27 mouse cellular contexts compared by ENCODE assay signal in genomic region chr11:40137803-40138202, GRCm38 (mm10).
DNase-seq lines count a peak whose midpoint lies in the region; ATAC-seq and TF ChIP-seq lines count a peak whose summit lies in the region.
"Had no signal": no experiment of that assay in that cellular context is flagged by ENCODE, and none has a peak within 500 bp of the region (broad histone marks: within the 10 kb centered on the region; RNA-seq: fewer than 3 reads in every experiment).

No protein-coding gene starts in this region.

- no peak overlapping the region for H3K27ac ChIP-seq in forebrain, embryonic 14.5 days (ENCODE audit: low read depth, low read length)
- no peak overlapping the region for H3K27ac ChIP-seq in forebrain, embryonic 13.5 days
- no peak overlapping the region for H3K27ac ChIP-seq in neural tube, embryonic 14.5 days (ENCODE audit: low read depth, low read length)
- H3K27ac ChIP-seq in hindbrain, embryonic 14.5 days, result no peak overlapping the region
- no peak overlapping the region for H3K27ac ChIP-seq in gastrocnemius, adult 2 months
- H3K27ac ChIP-seq: embryonic facial prominence, embryonic 10.5 days; embryonic facial prominence, embryonic 12.5 days; forebrain, embryonic 15.5 days had no signal

- TF ChIP-seq CTCF in brain, embryonic 14.5 days (IDR thresholded peaks at IDR 0.05; ENCODE audit: borderline replicate concordance, extremely low read depth, insufficient read depth, insufficient read length), result no peak
- TF ChIP-seq CTCF in gastrocnemius, adult 2 months (IDR thresholded peaks at IDR 0.05), result no peak

- H3K9ac ChIP-seq in forebrain, embryonic 14.5 days (ENCODE audit: low read length), result no peak overlapping the region
- H3K9ac ChIP-seq in forebrain, embryonic 13.5 days, result no peak overlapping the region
- no peak overlapping the region for H3K9ac ChIP-seq in neural tube, embryonic 14.5 days (replicated peaks; ENCODE audit: low read depth, low read length)
- no peak overlapping the region for H3K9ac ChIP-seq in hindbrain, embryonic 14.5 days
- H3K9ac ChIP-seq: embryonic facial prominence, embryonic 12.5 days; forebrain, embryonic 15.5 days; forebrain, postnatal 0 days had no signal

- H3K36me3 ChIP-seq in forebrain, embryonic 14.5 days (ENCODE audit: control insufficient read depth, insufficient read depth, low read length), result no peaks in the 10 kb centered on the region
- no peaks in the 10 kb centered on the region for H3K36me3 ChIP-seq in forebrain, embryonic 13.5 days (ENCODE audit: poor library complexity, severe bottlenecking)
- H3K36me3 ChIP-seq in neural tube, embryonic 14.5 days (ENCODE audit: control insufficient read depth, insufficient read depth, low read length), result no peaks in the 10 kb centered on the region
- no peaks in the 10 kb centered on the region for H3K36me3 ChIP-seq in hindbrain, embryonic 14.5 days (replicated peaks; ENCODE audit: control insufficient read depth, insufficient read depth)
- H3K36me3 ChIP-seq: embryonic facial prominence, embryonic 10.5 days; embryonic facial prominence, embryonic 12.5 days; forebrain, embryonic 15.5 days; G1E had no signal

- H3K4me2 ChIP-seq in forebrain, embryonic 14.5 days (ENCODE audit: low read length), result no peak overlapping the region
- no peak overlapping the region for H3K4me2 ChIP-seq in forebrain, embryonic 13.5 days
- no peak overlapping the region for H3K4me2 ChIP-seq in neural tube, embryonic 14.5 days (ENCODE audit: low read depth, low read length)
- H3K4me2 ChIP-seq in hindbrain, embryonic 14.5 days (replicated peaks), result no peak overlapping the region
- H3K4me2 ChIP-seq: embryonic facial prominence, embryonic 12.5 days; forebrain, embryonic 15.5 days had no signal

- H3K9me3 ChIP-seq in forebrain, embryonic 14.5 days (replicated peaks; ENCODE audit: control insufficient read depth, low read length), result no peaks in the 10 kb centered on the region
- no peaks in the 10 kb centered on the region for H3K9me3 ChIP-seq in forebrain, embryonic 13.5 days (replicated peaks)
- no peaks in the 10 kb centered on the region for H3K9me3 ChIP-seq in neural tube, embryonic 14.5 days (ENCODE audit: control insufficient read depth, low read length)
- H3K9me3 ChIP-seq in hindbrain, embryonic 14.5 days (ENCODE audit: control insufficient read depth, low read length), result 0 out of 2 replicates have a peak, but pooled peaks cover 3% of the 10 kb centered on the region
- H3K9me3 ChIP-seq: embryonic facial prominence, embryonic 10.5 days; embryonic facial prominence, embryonic 12.5 days; forebrain, embryonic 15.5 days; G1E had no signal

- 73% methylated on average over 7 of the region's 7 CpGs for WGBS in forebrain, embryonic 14.5 days
- WGBS in forebrain, embryonic 13.5 days, result 77% methylated on average over 7 of the region's 7 CpGs
- WGBS in neural tube, embryonic 14.5 days, result 12% methylated on average over 7 of the region's 7 CpGs
- WGBS in hindbrain, embryonic 14.5 days, result 54% methylated on average over 7 of the region's 7 CpGs

- H3K27me3 ChIP-seq in forebrain, embryonic 14.5 days (replicated peaks; ENCODE audit: control insufficient read depth, insufficient read depth, low read length), result no peaks in the 10 kb centered on the region
- H3K27me3 ChIP-seq in forebrain, embryonic 13.5 days, result no peaks in the 10 kb centered on the region
- H3K27me3 ChIP-seq in neural tube, embryonic 14.5 days (ENCODE audit: control insufficient read depth, insufficient read depth, low read length), result no peaks in the 10 kb centered on the region
- H3K27me3 ChIP-seq in hindbrain, embryonic 14.5 days (ENCODE audit: control insufficient read depth, insufficient read depth, low read length), result no peaks in the 10 kb centered on the region
- H3K27me3 ChIP-seq: CH12.LX; embryonic facial prominence, embryonic 12.5 days; forebrain, embryonic 15.5 days; Patski had no signal

- no peak for ATAC-seq in forebrain, embryonic 14.5 days
- ATAC-seq in forebrain, embryonic 13.5 days, result no peak
- peak; percentile 73 for ATAC-seq in neural tube, embryonic 14.5 days (ENCODE audit: low read depth)
- no peak for ATAC-seq in hindbrain, embryonic 14.5 days (ENCODE audit: low FRiP score)
- ATAC-seq: activated CD4-positive, CD25-positive, alpha-beta regulatory T cell, adult 4 months; CD4-positive, CD25-positive, alpha-beta regulatory T cell, adult 4 months; forebrain, embryonic 15.5 days; forebrain, postnatal 0 days; Patski had no signal

- peak; percentile 14 for DNase-seq in forebrain, embryonic 14.5 days (ENCODE audit: low spot score)
- DNase-seq in brain, embryonic 14.5 days (ENCODE audit: low read depth), result peak; percentile 43
- peak; percentile 31 for DNase-seq in mesoderm, embryonic 11.5 days (ENCODE audit: low read depth, low spot score)
- no peak for DNase-seq in hindbrain, embryonic 14.5 days (ENCODE audit: low spot score)
- no peak for DNase-seq in thymus, postnatal 25 days
- DNase-seq in gastrocnemius, adult 2 months, result no peak
- DNase-seq: adrenal gland, adult 8-10 months; adrenal gland, postnatal 14 days; adrenal gland, postnatal 36 days; B cell, adult 2 months; cerebellum, adult 11 months; cerebellum, adult 18-20 months; cerebellum, adult 8-10 months; cerebellum, adult 9-11 months; cerebellum, postnatal 14 days; cerebellum, postnatal 36 days; forebrain, postnatal 0 days had no signal

- no peaks in the 10 kb centered on the region for H3K4me1 ChIP-seq in forebrain, embryonic 14.5 days (ENCODE audit: control insufficient read depth, insufficient read depth, low read length)
- no peaks in the 10 kb centered on the region for H3K4me1 ChIP-seq in forebrain, embryonic 13.5 days
- peaks cover 4% of the 10 kb centered on the region for H3K4me1 ChIP-seq in neural tube, embryonic 14.5 days (ENCODE audit: control insufficient read depth, insufficient read depth, low read length)
- no peaks in the 10 kb centered on the region for H3K4me1 ChIP-seq in hindbrain, embryonic 14.5 days (replicated peaks; ENCODE audit: control insufficient read depth, insufficient read depth, low read length)
- H3K4me1 ChIP-seq: embryonic facial prominence, embryonic 10.5 days; embryonic facial prominence, embryonic 12.5 days; forebrain, embryonic 15.5 days had no signal

- intact Hi-C loops in gastrocnemius, adult 2 months (cut with DNase I), result no loop called here

- TF ChIP-seq POLR2A in brain, embryonic 14.5 days (IDR thresholded peaks at IDR 0.05; ENCODE audit: borderline replicate concordance, extremely low read depth, insufficient read depth, insufficient read length, poor library complexity, severe bottlenecking), result no peak

- H3K4me3 ChIP-seq in forebrain, embryonic 14.5 days (ENCODE audit: low read depth, low read length), result no peak overlapping the region
- H3K4me3 ChIP-seq in forebrain, embryonic 13.5 days, result no peak overlapping the region
- no peak overlapping the region for H3K4me3 ChIP-seq in neural tube, embryonic 14.5 days (ENCODE audit: low read depth, low read length)
- H3K4me3 ChIP-seq in hindbrain, embryonic 14.5 days (replicated peaks; ENCODE audit: low read length), result no peak overlapping the region
- H3K4me3 ChIP-seq in gastrocnemius, adult 2 months, result no peak overlapping the region
- H3K4me3 ChIP-seq: embryonic facial prominence, embryonic 10.5 days; embryonic facial prominence, embryonic 12.5 days; forebrain, embryonic 15.5 days had no signal

Comparison
In these comparisons a context has a peak if more than half of its experiments do, and no peak if none do; other contexts are left out.
1. DNase-seq: peak in forebrain, embryonic 14.5 days (single experiment), brain, embryonic 14.5 days (single experiment) and mesoderm, embryonic 11.5 days (single experiment); none in hindbrain, embryonic 14.5 days (single experiment), thymus, postnatal 25 days (single experiment) and gastrocnemius, adult 2 months (single experiment).